Mouse (Mus musculus): ENCODE measurements around the gene F8. TPM values are rescaled to one million over a fixed set of nuclear protein-coding genes. Genes with fewer than 3 reads are reported as not detected.

The F8 gene
- polyA plus RNA-seq (2017; shearing (Covaris generic)) = 0.10 TPM

DNA sequence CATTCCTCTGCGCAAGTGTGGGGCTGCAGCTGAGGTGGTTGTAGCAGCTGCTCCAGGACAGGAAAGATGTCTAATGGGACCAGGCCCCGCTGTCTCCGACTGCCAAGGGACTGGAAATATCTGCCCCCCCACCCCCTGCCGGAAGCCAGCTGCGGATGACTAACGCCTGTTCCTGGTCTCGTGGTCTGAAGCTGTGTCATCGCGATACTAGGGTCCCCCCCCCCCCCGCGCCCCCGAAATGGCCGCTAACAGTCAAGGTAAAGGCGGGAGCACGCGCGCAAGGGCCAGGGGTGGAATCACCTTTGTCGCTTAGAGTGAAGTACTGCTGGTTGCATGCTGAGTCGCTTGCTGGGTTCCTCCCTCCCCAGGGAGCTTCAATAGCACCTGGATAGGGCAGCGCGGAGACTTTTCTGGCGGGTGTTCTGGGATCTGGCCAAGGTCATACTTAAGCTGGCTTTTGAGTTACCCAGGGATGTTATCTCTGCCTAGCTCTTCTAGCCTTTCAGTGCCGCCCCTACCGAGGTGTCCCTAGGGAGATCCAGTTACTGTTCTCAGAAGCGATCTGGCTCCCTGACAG is at the start of gene F8, which contains the start of gene Fundc2:
Gene F8, minus strand, starts transcription at position 421 of the 577 bp plus-strand sequence.
Gene Fundc2, plus strand, starts transcription at position 205 of the 577 bp plus-strand sequence.

DNA sequence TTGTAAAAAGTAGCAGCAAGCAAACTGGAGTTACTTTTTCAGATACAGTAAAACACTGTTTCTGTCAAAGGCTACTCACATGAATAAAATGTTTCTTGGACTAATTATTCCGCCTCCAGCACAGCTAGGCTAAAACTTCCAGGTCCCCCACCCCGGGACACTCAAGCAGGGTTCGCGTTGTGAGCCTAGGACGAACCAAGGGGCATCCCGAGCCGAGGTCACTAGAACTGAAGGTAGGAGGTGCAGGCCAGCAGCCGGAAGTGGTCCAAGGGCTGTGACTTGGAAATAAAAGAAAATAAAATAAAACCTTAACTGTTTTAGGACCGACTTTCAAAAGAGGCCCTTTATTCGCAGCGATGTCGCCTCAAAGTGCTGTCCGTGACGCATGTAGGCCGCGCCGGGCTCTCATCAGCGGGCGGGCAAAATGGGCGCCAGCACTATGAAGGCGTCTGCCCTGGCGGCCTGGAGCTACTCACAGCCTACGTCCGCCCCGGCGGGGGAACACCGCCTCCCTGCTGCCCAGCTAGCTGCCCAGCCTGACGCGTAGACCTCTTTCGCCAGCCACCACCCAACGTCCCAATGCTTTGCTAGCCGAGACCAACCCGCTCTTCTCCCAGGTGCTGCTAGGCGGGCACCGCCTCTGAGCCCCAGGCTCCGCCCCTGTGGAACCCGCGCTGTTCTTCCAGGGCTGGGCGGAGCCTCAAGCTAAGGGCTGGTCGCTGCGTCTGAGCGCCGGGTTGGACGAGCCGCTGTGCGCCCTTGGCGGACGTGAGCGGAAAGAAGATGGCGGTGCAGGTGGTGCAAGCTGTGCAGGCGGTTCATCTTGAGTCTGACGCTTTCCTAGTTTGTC is 33.7 kb upstream of the F8 start, which contains the start of the genes Cmc4, Mtcp1 and Brcc3:
Gene Cmc4, minus strand, starts transcription at position 649 of the 850 bp plus-strand sequence.
Gene Mtcp1, minus strand, starts transcription at position 653 of the 850 bp plus-strand sequence.
Gene Brcc3, plus strand, starts transcription at position 693 of the 850 bp plus-strand sequence.

GRCm38 (mm10) chrX:75163670-75164069 is 218.7 kb downstream of the F8 start, which contains the start of gene Smim9:
Smim9 (minus strand) TSS chrX:75163770.

DNA sequence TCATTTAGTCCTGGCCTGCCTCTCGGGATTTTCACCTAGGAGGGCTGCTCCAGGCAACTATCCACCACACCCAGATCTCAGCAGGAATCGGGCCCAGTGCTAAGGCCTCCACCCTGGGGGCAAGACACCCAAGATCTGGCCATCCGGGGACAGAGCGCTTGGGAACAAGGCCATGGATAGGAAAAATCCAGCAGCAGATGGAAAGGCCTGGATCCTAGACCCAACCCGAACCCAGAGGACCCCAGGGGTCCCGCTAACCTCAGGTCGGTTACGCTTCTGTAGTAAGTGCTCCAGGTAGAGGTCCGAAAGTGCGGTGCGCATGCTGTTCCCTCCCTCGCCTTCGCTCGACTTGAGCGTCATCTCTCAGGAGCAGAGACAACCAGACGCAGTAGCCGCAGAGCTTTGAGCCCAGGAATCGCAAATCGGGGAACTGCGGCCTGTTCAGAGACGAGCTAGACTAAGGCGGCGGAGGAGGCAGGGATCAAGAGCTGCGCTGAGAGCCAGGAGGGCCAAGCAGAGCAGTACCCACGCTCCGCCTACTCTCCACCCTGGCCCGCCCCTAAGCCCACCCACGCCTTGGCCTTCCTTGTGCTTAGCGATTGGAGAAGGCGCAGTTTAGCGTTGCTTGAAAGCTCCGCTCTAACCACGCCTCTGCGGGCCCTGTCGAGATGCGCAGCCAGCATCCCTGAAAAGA is 251.8 kb downstream of the F8 start, which contains the start of gene Mpp1:
Gene Mpp1, minus strand, starts transcription at position 550 of the 694 bp plus-strand sequence.

Other genes with a start within 250 kb of the F8 start
- gene Smim9, start 218.8 kb downstream of the F8 start, polyA plus RNA-seq (2017; shearing (Covaris generic)) = not detected
- 49.7 TPM for gene Fundc2, start 216 bp downstream of the F8 start, polyA plus RNA-seq (2017; shearing (Covaris generic))
- gene Cmc4, start 34.0 kb upstream of the F8 start, polyA plus RNA-seq (2017; shearing (Covaris generic)) = 9.4 TPM
- 9.9 TPM for gene Mtcp1, start 34.0 kb upstream of the F8 start, polyA plus RNA-seq (2017; shearing (Covaris generic))
- 49.0 TPM for gene Brcc3, start 34.0 kb upstream of the F8 start, polyA plus RNA-seq (2017; shearing (Covaris generic))
- gene Vbp1, start 131.7 kb upstream of the F8 start, polyA plus RNA-seq (2017; shearing (Covaris generic)) = 163 TPM
- gene Rab39b, start 195.6 kb upstream of the F8 start, polyA plus RNA-seq (2017; shearing (Covaris generic)) = 3.2 TPM